Mouse (Mus musculus): ENCODE data around the gene Fmo2. TPM values are rescaled to one million over a fixed set of nuclear protein-coding genes. Genes with fewer than 3 reads are reported as not detected.

Gene Fmo2
- polyA plus RNA-seq, 1 experiment from 2014 or later, result 0.15 TPM

DNA sequence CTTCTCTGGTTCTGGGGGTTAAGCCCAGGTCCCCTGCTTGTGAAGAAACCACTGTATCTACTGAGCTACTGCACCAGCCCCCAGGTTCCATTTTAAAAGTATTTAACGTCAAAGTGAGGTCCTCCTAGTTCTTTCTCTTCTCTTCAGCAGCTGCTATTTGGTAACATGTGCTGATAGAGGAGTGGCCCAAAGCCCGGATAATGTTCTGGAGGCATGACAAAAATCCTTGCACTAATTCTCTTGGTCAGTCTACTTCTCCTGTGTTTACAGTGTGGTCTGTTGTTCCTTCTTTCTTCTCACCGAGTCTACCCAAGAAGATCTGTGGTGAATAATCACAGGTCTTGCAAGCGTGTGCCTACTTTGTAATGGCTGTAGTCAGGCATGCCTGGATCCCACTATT is 15.8 kb downstream of the Fmo2 start:
- Histone ChIP-seq H3K27me3 (no peaks in the 10 kb centered on the region), H3K4me1 (no peaks in the 10 kb centered on the region), H3K4me3 (no peak overlapping the region), H3K4me2 (replicated peaks) (no peak overlapping the region), H3K9me3 (no peaks in the 10 kb centered on the region), H3K27ac (replicated peaks) (no peak overlapping the region), H3K36me3 (no peaks in the 10 kb centered on the region), H3K9ac (replicated peaks) (no peak overlapping the region)
- 85% methylated on average over 4 of the region's 4 CpGs for WGBS
- ATAC-seq (ENCODE audit: low FRiP score, low read depth), result no peak

DNA sequence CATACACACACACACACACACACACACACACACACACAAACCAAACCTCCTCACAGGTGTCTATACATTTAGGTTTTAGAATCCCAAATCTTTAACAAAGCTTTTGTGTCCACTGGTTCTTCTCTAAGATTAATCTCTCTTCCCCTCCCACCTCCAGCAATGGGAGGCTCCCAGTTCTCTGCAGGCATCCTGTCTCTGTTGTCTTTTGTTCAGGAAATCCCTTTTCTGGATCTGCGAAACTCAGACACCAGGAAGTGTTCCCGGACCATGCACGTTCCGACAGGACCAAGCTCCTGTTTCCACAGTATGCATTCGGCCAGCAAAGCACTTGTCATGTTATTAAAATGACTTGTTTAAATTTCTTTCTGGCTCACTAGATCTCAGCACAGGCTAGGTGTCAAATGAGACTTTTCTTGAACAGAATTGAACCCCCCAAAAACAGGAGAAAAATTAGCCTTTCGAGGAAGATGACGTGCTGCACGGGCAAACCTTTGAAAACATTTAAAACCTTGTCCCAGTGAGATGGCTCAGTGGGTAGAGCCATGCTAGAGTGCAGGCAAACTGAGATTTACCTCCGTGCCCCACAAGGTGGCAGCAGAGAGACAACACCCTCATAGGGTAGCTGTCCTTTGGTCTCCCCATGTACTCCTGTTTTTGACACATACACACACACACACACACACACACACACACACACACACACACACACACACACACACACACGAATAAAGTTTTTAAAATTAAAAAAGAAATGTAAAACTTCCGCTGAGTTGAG is 18.7 kb downstream of the Fmo2 start:
- Histone ChIP-seq H3K4me3 (no peak overlapping the region), H3K27ac (replicated peaks) (no peak overlapping the region), H3K4me2 (replicated peaks) (no peak overlapping the region), H3K27me3 (no peaks in the 10 kb centered on the region), H3K9me3 (no peaks in the 10 kb centered on the region), H3K4me1 (no peaks in the 10 kb centered on the region), H3K36me3 (no peaks in the 10 kb centered on the region), H3K9ac (replicated peaks) (no peak overlapping the region)
- ATAC-seq (ENCODE audit: low FRiP score, low read depth), result no peak
- WGBS, result 55% methylated on average over 11 of the region's 11 CpGs

DNA sequence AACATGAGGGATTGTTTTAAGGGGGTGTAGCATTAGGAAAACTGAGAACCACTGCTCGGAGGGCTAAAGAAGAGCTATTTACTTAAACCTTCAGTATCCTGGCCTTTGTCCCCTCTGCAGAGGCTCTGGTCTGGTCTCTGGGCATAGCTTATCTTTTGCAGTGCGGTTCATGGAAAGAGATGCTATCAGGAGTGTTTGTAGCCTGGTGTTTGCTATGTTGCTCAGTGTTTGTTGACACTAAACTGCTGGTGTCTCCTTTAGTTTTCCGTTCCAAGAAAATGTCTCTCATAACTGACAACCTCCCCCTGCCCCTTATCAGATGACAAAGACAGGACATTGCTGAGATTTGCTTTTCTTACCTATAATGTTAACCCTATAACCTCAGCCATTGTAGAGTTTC is 23.4 kb downstream of the Fmo2 start:
- ATAC-seq (ENCODE audit: low FRiP score, low read depth), result no peak
- Histone ChIP-seq H3K9me3 (no peaks in the 10 kb centered on the region), H3K27ac (replicated peaks) (no peak overlapping the region), H3K36me3 (no peaks in the 10 kb centered on the region), H3K4me2 (replicated peaks) (no peak overlapping the region), H3K4me3 (no peak overlapping the region), H3K27me3 (no peaks in the 10 kb centered on the region), H3K9ac (replicated peaks) (no peak overlapping the region), H3K4me1 (no peaks in the 10 kb centered on the region)
- WGBS, result 58% methylated on average over 3 of the region's 3 CpGs

DNA sequence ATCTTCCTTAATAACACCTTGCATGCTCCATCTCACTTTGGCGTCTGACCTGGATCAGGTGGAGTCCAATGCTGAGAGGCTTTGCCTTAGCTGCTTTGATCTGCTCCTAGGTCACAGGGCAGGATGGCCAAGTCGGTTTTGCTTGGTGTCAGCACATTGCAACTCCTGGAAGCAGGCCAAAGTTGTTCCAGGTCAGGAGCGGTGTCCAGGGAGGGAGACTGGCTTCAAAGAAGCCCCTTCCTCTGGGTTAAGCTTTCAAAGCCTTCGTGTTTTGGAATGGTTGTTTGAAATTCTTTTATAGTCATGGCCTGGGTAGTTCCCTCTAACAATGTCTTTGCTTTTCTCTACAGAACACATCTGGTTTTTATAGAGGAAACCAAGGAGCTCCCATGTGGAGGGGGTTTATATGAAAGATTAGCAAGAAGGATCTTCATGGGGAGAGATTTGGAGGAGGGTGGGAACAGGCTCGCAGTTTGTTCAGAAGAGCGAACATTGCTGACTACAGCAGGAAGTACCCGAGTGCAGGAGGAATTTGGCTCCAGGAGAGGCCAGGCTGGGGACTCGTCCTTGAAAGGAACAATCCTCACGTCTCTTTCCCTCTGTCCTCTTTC is 26.7 kb downstream of the Fmo2 start:
- Histone ChIP-seq H3K27ac (replicated peaks) (no peak overlapping the region), H3K4me1 (no peaks in the 10 kb centered on the region), H3K4me2 (replicated peaks) (no peak overlapping the region), H3K9ac (replicated peaks) (no peak overlapping the region), H3K27me3 (no peaks in the 10 kb centered on the region), H3K4me3 (no peak overlapping the region), H3K9me3 (no peaks in the 10 kb centered on the region), H3K36me3 (no peaks in the 10 kb centered on the region)
- WGBS, result 57% methylated on average over 9 of the region's 9 CpGs
- no peak for ATAC-seq (ENCODE audit: low FRiP score, low read depth)

DNA sequence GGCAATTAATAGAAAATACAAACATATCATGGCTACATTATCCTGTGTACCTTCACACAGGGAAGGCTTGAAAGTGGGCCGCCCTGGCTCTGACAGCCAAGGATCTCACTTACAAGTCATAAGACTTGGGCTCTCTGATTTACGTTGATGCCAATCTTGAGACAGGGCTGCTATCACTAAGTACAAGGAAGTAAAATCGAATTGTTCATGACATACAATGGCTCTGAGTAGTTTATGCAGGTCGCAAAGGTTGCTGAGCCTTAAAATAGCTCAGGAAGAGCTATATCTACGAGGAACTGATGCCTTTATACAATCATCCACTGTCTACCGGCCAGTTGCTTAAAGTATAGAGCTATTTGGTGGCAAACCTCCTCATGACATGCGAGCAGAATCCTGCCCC is 27.5 kb downstream of the Fmo2 start:
- Histone ChIP-seq H3K4me3 (no peak overlapping the region), H3K27ac (replicated peaks) (no peak overlapping the region), H3K27me3 (no peaks in the 10 kb centered on the region), H3K4me2 (replicated peaks) (no peak overlapping the region), H3K9ac (replicated peaks) (no peak overlapping the region), H3K36me3 (no peaks in the 10 kb centered on the region), H3K4me1 (no peaks in the 10 kb centered on the region), H3K9me3 (no peaks in the 10 kb centered on the region)
- no peak for ATAC-seq (ENCODE audit: low FRiP score, low read depth)
- 81% methylated on average over 7 of the region's 7 CpGs for WGBS

DNA sequence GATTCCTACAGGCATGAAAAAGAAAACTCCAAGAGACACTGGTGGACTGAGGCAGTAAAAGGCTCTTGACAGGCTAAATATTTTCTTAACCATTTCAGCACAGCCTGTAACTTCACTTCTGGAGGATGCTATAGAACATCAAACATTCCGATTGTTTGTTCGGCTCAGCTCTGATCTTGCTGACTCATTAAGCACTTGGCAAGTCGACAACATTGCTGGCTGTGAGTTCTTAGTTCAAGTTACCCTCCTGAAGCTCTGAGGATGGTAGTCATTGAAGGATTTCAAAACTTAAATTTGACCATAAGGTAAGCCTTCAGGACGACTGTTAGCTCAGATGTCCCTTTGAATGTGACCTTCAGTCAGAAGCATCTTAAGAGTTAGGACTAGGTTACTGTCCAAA is 31.1 kb downstream of the Fmo2 start:
- no peaks in the 10 kb centered on the region for H3K4me1 ChIP-seq
- H3K9me3 ChIP-seq, result no peaks in the 10 kb centered on the region
- no peak overlapping the region for H3K27ac ChIP-seq (replicated peaks)
- no peaks in the 10 kb centered on the region for H3K36me3 ChIP-seq
- H3K27me3 ChIP-seq, result no peaks in the 10 kb centered on the region
- 89% methylated on average over 4 of the region's 4 CpGs for WGBS
- no peak overlapping the region for H3K4me2 ChIP-seq (replicated peaks)
- no peak overlapping the region for H3K9ac ChIP-seq (replicated peaks)
- H3K4me3 ChIP-seq, result no peak overlapping the region
- no peak for ATAC-seq (ENCODE audit: low FRiP score, low read depth)

DNA sequence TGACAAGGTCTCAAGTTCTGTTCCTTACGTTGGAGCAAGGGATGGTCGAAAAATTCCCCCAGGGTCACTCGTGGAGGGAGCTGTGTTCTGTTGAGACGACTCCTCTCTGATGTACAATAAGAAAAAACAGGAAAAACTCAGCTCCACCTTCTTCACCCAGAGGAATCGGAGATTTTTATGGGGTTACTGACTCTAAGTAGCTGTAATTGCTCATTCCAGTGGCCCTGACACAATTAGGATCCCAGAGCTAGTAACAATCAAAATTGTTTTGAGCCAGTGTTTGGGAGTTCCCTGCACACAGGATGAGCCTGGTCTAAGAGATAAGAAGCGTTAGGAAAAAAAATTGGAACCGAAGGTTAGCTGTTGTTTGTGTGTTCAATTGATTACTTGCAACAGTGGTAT is 32.2 kb downstream of the Fmo2 start, which contains the start of gene Fmo1:
Gene Fmo1 (minus strand): TSS at position 331 of the 402 bp plus-strand sequence.
- H3K27me3 ChIP-seq, result no peaks in the 10 kb centered on the region
- H3K9me3 ChIP-seq, result no peaks in the 10 kb centered on the region
- H3K4me3 ChIP-seq, result no peak within 1 kb of the TSS
- H3K4me1 ChIP-seq, result peaks cover 2% of the 10 kb centered on the region; the same call in 1 of the 2 replicates
- no peaks in the 10 kb centered on the region for H3K36me3 ChIP-seq
- H3K27ac ChIP-seq (replicated peaks), result no peak within 1 kb of the TSS
- H3K4me2 ChIP-seq (replicated peaks), result no peak within 1 kb of the TSS
- 74% methylated on average over 7 of the region's 7 CpGs for WGBS
- no peak within 1 kb of the TSS for H3K9ac ChIP-seq (replicated peaks)
- ATAC-seq (ENCODE audit: low FRiP score, low read depth), result no peak

DNA sequence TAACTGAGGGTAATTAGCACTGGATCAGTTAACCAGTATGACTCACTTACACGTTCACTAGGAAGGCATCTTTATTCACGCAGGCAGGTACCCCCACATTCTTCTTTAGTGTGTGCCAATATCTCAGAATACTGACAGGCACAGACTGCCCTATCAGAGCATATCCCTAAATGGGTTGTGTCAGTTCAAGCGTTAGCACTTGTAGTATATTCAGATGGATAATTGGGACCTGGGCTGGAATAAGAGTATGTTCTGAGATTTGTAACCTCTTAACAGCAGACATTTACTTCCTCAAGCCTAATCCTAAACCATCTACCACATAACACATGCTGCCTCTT is 33.1 kb downstream of the Fmo2 start:
- no peaks in the 10 kb centered on the region for H3K27me3 ChIP-seq
- no peak overlapping the region for H3K4me3 ChIP-seq
- 72% methylated on average over 3 of the region's 3 CpGs for WGBS
- H3K4me2 ChIP-seq (replicated peaks), result no peak overlapping the region
- H3K9ac ChIP-seq (replicated peaks), result no peak overlapping the region
- H3K4me1 ChIP-seq, result peaks cover 2% of the 10 kb centered on the region; the same call in 1 of the 2 replicates
- no peak overlapping the region for H3K27ac ChIP-seq (replicated peaks)
- no peaks in the 10 kb centered on the region for H3K9me3 ChIP-seq
- ATAC-seq (ENCODE audit: low FRiP score, low read depth), result no peak
- no peaks in the 10 kb centered on the region for H3K36me3 ChIP-seq

DNA sequence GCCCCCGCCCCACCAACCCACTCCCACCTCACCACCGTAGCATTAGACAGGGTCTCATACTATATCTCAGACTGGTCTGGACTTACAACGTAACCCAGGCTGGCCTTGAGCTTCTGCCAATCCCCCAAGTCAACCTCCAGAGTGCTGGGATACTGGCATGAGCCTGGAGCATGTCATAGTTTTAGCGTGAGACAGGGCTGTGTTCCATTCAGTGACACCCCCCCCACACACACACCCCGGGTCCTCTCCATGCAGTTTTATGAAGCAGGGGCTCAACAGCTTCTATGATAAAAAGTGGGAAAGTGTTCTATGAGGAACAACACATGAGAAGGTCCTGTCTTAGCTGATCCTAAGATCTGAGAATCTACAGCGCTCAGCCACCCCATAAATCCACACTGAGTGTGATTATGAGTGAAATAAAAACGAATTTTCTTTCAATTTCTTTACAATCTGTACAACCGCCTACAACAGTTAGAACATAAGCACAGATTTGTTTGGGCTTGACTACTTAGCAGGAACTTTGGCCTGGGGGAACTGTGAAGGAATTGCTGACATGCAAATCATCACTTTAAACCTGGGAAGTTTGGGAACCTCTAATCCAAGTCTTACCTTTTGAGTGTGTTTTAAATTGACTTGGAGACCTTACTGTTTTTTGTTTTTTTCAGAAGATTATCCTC is 33.6 kb downstream of the Fmo2 start:
- H3K4me2 ChIP-seq (replicated peaks), result no peak overlapping the region
- no peak overlapping the region for H3K4me3 ChIP-seq
- no peaks in the 10 kb centered on the region for H3K36me3 ChIP-seq
- no peak overlapping the region for H3K27ac ChIP-seq (replicated peaks)
- no peak for ATAC-seq (ENCODE audit: low FRiP score, low read depth)
- H3K27me3 ChIP-seq, result peaks cover 2% of the 10 kb centered on the region; the same call in 1 of the 2 replicates
- peaks cover 2% of the 10 kb centered on the region; the same call in 1 of the 2 replicates for H3K4me1 ChIP-seq
- H3K9me3 ChIP-seq, result no peaks in the 10 kb centered on the region
- H3K9ac ChIP-seq (replicated peaks), result no peak overlapping the region
- WGBS, result 88% methylated on average over 8 of the region's 8 CpGs

DNA sequence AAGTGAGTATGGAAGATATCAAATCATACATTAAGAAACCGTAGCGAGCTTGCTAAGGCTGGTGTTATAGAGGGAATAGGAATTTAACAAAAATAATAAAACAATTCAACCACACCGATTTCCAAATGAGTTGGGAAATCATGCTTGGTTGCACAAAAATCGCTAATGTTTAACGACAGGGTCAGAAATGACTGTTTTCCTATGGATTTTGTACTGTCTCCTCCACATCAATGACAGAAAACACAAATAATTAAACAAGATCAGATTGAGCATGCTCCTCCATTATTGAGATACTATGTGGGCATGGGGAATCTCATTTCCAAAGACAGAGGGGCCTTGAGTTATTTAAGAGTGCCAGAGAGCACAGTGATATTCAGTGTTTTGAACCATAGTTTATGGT is 34.2 kb downstream of the Fmo2 start:
- no peak for ATAC-seq (ENCODE audit: low FRiP score, low read depth)
- H3K4me3 ChIP-seq, result no peak overlapping the region
- H3K9ac ChIP-seq (replicated peaks), result no peak overlapping the region
- no peaks in the 10 kb centered on the region for H3K9me3 ChIP-seq
- 95% methylated on average over 5 of the region's 5 CpGs for WGBS
- H3K27me3 ChIP-seq, result peaks cover 5% of the 10 kb centered on the region; the same call in 1 of the 2 replicates
- H3K27ac ChIP-seq (replicated peaks), result no peak overlapping the region
- H3K36me3 ChIP-seq, result no peaks in the 10 kb centered on the region
- H3K4me1 ChIP-seq, result peaks cover 9% of the 10 kb centered on the region
- no peak overlapping the region for H3K4me2 ChIP-seq (replicated peaks)

DNA sequence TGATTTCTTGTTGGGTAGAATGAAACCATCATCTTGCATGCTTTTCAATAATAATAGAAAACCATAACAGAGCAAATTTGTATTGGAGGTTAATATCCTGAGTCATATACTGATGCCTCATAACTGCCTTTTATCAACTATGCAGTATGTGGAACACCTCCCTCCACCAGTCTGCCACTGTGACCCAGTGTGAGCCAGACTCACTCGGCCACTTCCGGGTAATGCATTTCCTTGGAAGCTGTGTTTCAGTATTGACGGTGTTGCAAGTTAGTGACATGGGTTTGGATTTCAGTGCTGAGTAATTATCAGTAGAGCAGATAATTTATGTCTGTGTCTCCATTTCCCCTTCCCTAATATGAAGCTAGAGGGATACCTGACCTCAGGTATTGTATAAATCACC is 34.9 kb downstream of the Fmo2 start:
- Histone ChIP-seq H3K36me3 (no peaks in the 10 kb centered on the region), H3K9ac (replicated peaks) (no peak overlapping the region), H3K27ac (replicated peaks) (no peak overlapping the region), H3K9me3 (no peaks in the 10 kb centered on the region), H3K4me1 (peaks cover 16% of the 10 kb centered on the region), H3K4me3 (no peak overlapping the region), H3K27me3 (peaks cover 5% of the 10 kb centered on the region; the same call in 1 of the 2 replicates), H3K4me2 (replicated peaks) (no peak overlapping the region)
- no peak for ATAC-seq (ENCODE audit: low FRiP score, low read depth)
- 95% methylated on average over 3 of the region's 3 CpGs for WGBS

DNA sequence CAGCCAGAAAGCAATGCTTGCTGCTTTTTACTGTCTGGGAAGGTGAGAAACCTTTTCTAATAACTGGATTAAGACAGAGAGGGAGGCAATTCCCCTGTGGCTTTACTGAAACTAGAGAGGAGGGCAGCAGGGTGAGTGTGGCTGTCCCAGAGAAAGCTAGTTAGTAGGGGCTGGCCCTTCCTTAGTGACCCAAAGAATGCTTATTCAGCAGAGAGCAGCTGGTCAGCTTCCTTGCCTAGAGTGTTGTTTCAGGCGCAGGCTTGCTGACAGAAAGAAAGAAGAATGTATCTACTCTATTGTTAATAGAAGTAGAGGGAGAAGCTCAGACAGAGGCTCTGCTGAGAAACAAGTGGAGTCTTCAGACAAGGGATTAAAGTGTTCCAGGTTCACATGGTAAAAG is 36.2 kb downstream of the Fmo2 start:
- Histone ChIP-seq H3K4me2 (replicated peaks) (no peak overlapping the region), H3K4me1 (peaks cover 18% of the 10 kb centered on the region), H3K9me3 (no peaks in the 10 kb centered on the region), H3K36me3 (no peaks in the 10 kb centered on the region), H3K27me3 (peaks cover 5% of the 10 kb centered on the region; the same call in 1 of the 2 replicates), H3K4me3 (no peak overlapping the region), H3K9ac (replicated peaks) (no peak overlapping the region), H3K27ac (replicated peaks) (0 out of 2 replicates have a peak overlapping the region, but pooled peaks have one; percentile 8)
- 19% methylated on average over 1 of the region's 1 CpGs for WGBS
- no peak for ATAC-seq (ENCODE audit: low FRiP score, low read depth)

Measured in midbrain, embryonic 12.5 days (tissue).